Mouse (Mus musculus) heart, postnatal 0 days (tissue): ENCODE results near the gene Arhgap23. TPM values are rescaled to one million over a fixed set of nuclear protein-coding genes. Genes with fewer than 3 reads are reported as not detected.

Experiments used
- ATAC-seq: fragments of 200-750 bp; cut with Nextera tagmentation; 2 replicates; pipeline ENCODE4 v1.8.0; 2017; ENCODE audit warnings: low read depth, moderate number of reproducible peaks, moderate library complexity; ENCODE audit not compliant: insufficient read depth
- DNase-seq: peaks from one replicate; pipeline ENCODE4 v3.0.0-alpha.2; 2016; ENCODE audit warnings: low spot score
- H3K27ac ChIP-seq: fragments of 300-500 bp; sonication (generic); 2 replicates; pipeline ENCODE4 v1.5.1; 2014; ENCODE audit warnings: low read depth, mild to moderate bottlenecking
- H3K27me3 ChIP-seq: fragments of 300-500 bp; sonication (generic); 2 replicates; pipeline ENCODE4 v1.6.1; 2014; ENCODE audit warnings: low read length, mixed read lengths; ENCODE audit not compliant: control insufficient read depth, insufficient read depth
- H3K36me3 ChIP-seq: fragments of 300-500 bp; sonication (generic); replicated peaks from 2 replicates; pipeline ENCODE4 v1.6.1; 2014; ENCODE audit warnings: low read length, mixed read lengths; ENCODE audit not compliant: control insufficient read depth, insufficient read depth
- H3K4me1 ChIP-seq: fragments of 300-500 bp; sonication (generic); 2 replicates; pipeline ENCODE4 v1.6.1; 2014; ENCODE audit warnings: antibody characterized with exemption; ENCODE audit not compliant: control insufficient read depth, insufficient read depth
- H3K4me2 ChIP-seq: fragments of 300-500 bp; sonication (generic); 2 replicates; pipeline ENCODE4 v1.6.1; 2014; ENCODE audit warnings: low read depth, mild to moderate bottlenecking, low read length, moderate library complexity
- H3K4me3 ChIP-seq: fragments of 300-500 bp; sonication (generic); 2 replicates; pipeline ENCODE4 v1.5.1; 2014; ENCODE audit warnings: low read depth, low read length
- H3K9ac ChIP-seq: fragments of 300-500 bp; sonication (generic); replicated peaks from 2 replicates; pipeline ENCODE4 v1.6.1; 2014; ENCODE audit warnings: low read depth, low read length, mixed read lengths
- H3K9me3 ChIP-seq: fragments of 300-500 bp; sonication (generic); replicated peaks from 2 replicates; pipeline ENCODE4 v1.6.1; 2016; ENCODE audit warnings: low read length; ENCODE audit not compliant: control insufficient read depth
- CTCF ChIP-seq: IDR thresholded peaks from 2 replicates; pipeline ENCODE4 v1.5.1; 2016; ENCODE audit warnings: antibody characterized with exemption, control low read depth, low read depth
- EP300 ChIP-seq: IDR thresholded peaks from 2 replicates; pipeline ENCODE4 v1.6.1; 2016; ENCODE audit warnings: antibody characterized with exemption, low read depth
- WGBS: fragments of 180-500 bp; shearing (Covaris S2); extraction: QIAGEN DNeasy Blood & Tissue Kit; methylation state at CpG from one replicate; pipeline ENCODE4 v1.1.7; 2014; 5-methylcytosine and 5-hydroxymethylcytosine counted together
- polyA plus RNA-seq: library from polyadenylated mRNA; unstranded; fragments of >200 nt; fragmentation: Nextera tagmentation; extraction: Ambion mirVana; gene quantifications from 2 replicates; pipeline ENCODE4 v1.2.1, GENCODE M21; 2015
- total RNA-seq: library from RNA; depleted of rRNA; stranded (reverse); fragments of >200 nt; gene quantifications from 2 replicates; pipeline ENCODE4 v1.2.3, GENCODE M21; 2014; ENCODE audit warnings: low replicate concordance

Gene Arhgap23
- total and polyA plus RNA-seq, 2 experiments from 2014 or later: 3.8 to 44.0 TPM

- 66% methylated on average over 51 of the region's 51 CpGs for WGBS
- Histone ChIP-seq H3K4me1 (no peaks in the 10 kb centered on the region), H3K36me3 (peaks cover 56% of the 10 kb centered on the region), H3K9me3 (no peaks in the 10 kb centered on the region), H3K9ac (no peak overlapping the region), H3K27ac (no peak overlapping the region), H3K27me3 (no peaks in the 10 kb centered on the region), H3K4me3 (no peak overlapping the region), H3K4me2 (no peak overlapping the region)
- ATAC-seq (no peak), DNase-seq (no peak)
- TF ChIP-seq EP300 (no peak), CTCF (no peak)
These were observed 85.6 kb downstream of the Arhgap23 start for GRCm38 (mm10) chr11:97500720-97501448.

DNA sequence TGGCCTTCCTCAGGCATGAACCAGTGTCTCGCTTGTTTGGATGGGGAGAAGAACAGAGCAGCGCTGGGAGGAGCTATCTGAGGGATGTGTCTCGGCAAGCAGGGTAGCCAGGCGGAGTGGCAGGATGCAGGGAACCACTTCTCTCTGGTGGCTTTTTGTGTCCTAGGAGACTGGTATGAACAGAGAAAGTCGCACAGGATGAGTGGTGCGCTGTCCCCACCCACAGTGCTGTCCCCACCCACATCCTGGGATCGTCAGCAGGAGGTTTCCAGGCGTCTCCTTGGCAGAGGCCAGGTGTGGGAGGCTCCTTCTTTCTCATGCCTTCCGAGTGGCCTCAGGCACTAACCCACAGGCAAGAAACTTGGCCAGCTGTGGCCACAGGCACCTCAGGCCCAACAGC lies 87.0 kb downstream of the Arhgap23 start:
- no peak overlapping the region for H3K4me3 ChIP-seq
- no peaks in the 10 kb centered on the region for H3K9me3 ChIP-seq
- 57% methylated on average over 9 of the region's 9 CpGs for WGBS
- no peak overlapping the region for H3K9ac ChIP-seq
- TF ChIP-seq CTCF: no peak
- TF ChIP-seq EP300: no peak
- H3K27me3 ChIP-seq: no peaks in the 10 kb centered on the region
- DNase-seq: no peak
- 0 out of 2 replicates have a peak, but pooled peaks have one; percentile 22 for ATAC-seq
- H3K4me1 ChIP-seq: no peaks in the 10 kb centered on the region
- no peak overlapping the region for H3K27ac ChIP-seq
- peaks cover 44% of the 10 kb centered on the region for H3K36me3 ChIP-seq
- no peak overlapping the region for H3K4me2 ChIP-seq

- peaks cover 40% of the 10 kb centered on the region for H3K36me3 ChIP-seq
- no peaks in the 10 kb centered on the region for H3K4me1 ChIP-seq
- H3K9me3 ChIP-seq: no peaks in the 10 kb centered on the region
- H3K4me2 ChIP-seq: no peak overlapping the region
- ATAC-seq (no peak), DNase-seq (no peak)
- 72% methylated on average over 4 of the region's 4 CpGs for WGBS
- no peak overlapping the region for H3K4me3 ChIP-seq
- no peak overlapping the region for H3K9ac ChIP-seq
- no peak overlapping the region for H3K27ac ChIP-seq
- TF ChIP-seq CTCF: no peak
- no peak for TF ChIP-seq EP300
- H3K27me3 ChIP-seq: no peaks in the 10 kb centered on the region
These were observed 87.5 kb downstream of the Arhgap23 start for GRCm38 (mm10) chr11:97502846-97503245.

DNA sequence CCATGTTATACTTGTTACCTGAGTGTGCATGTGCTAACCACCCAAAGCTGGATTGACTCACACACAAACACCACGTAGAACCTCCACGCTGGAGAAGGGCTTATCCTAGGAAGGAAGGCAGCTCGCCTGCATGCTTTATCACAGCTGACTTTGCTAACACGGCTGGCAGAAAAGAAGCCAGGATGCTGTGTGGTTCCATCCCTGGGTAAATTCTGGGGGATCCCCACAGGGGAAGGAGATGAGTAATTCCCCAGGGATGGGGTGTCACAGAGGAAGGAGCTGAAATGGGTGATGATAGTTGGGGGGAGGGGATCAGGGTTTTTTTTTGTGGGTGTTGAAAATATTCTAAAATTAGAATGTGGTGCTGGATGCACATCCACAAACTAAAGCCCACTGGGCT lies 90.5 kb downstream of the Arhgap23 start:
- peaks cover 12% of the 10 kb centered on the region for H3K36me3 ChIP-seq
- WGBS: 33% methylated on average over 4 of the region's 4 CpGs
- no peaks in the 10 kb centered on the region for H3K9me3 ChIP-seq
- H3K4me3 ChIP-seq: no peak overlapping the region
- H3K27ac ChIP-seq: no peak overlapping the region
- H3K4me1 ChIP-seq: no peaks in the 10 kb centered on the region
- ATAC-seq: no peak
- H3K27me3 ChIP-seq: no peaks in the 10 kb centered on the region
- DNase-seq: no peak
- H3K4me2 ChIP-seq: no peak overlapping the region
- H3K9ac ChIP-seq: no peak overlapping the region
- TF ChIP-seq EP300: no peak
- no peak for TF ChIP-seq CTCF

GRCm38 (mm10) chr11:97506331-97506730 lies 91.0 kb downstream of the Arhgap23 start:
- Histone ChIP-seq H3K4me1 (no peaks in the 10 kb centered on the region), H3K36me3 (peaks cover 6% of the 10 kb centered on the region), H3K4me3 (no peak overlapping the region), H3K27me3 (no peaks in the 10 kb centered on the region), H3K4me2 (no peak overlapping the region), H3K27ac (no peak overlapping the region), H3K9ac (no peak overlapping the region), H3K9me3 (no peaks in the 10 kb centered on the region)
- WGBS: 34% methylated on average over 8 of the region's 8 CpGs
- no peak for TF ChIP-seq CTCF
- no peak for TF ChIP-seq EP300
- ATAC-seq: no peak
- no peak for DNase-seq

GRCm38 (mm10) chr11:97508198-97508597 lies 92.9 kb downstream of the Arhgap23 start:
- H3K27ac ChIP-seq: no peak overlapping the region
- no peak overlapping the region for H3K4me2 ChIP-seq
- H3K27me3 ChIP-seq: no peaks in the 10 kb centered on the region
- H3K9ac ChIP-seq: no peak overlapping the region
- ATAC-seq (no peak), DNase-seq (no peak)
- no peaks in the 10 kb centered on the region for H3K4me1 ChIP-seq
- TF ChIP-seq CTCF (no peak), EP300 (no peak)
- H3K36me3 ChIP-seq: no peaks in the 10 kb centered on the region
- WGBS: 60% methylated on average over 3 of the region's 3 CpGs
- no peak overlapping the region for H3K4me3 ChIP-seq
- H3K9me3 ChIP-seq: no peaks in the 10 kb centered on the region
